Mouse (Mus musculus): ENCODE results near the gene Zbtb46. TPM values are rescaled to one million over a fixed set of nuclear protein-coding genes. Genes with fewer than 3 reads are reported as not detected.

Gene Zbtb46
- 0.84 and 1.0 TPM in 2 replicates for polyA plus RNA-seq (2012; rRNA removed)

GRCm38 (mm10) chr2:181459153-181459672 lies at the start of gene Zbtb46:
Zbtb46 (minus strand) TSS chr2:181459426.

GRCm38 (mm10) chr2:181496831-181497547 lies 37.8 kb upstream of the Zbtb46 start, which contains the start of gene Tpd52l2:
Tpd52l2 (plus strand) TSS chr2:181497142.

GRCm38 (mm10) chr2:181493156-181493927 lies 34.1 kb upstream of the Zbtb46 start, which contains the start of gene Abhd16b:
Abhd16b (plus strand) TSS chr2:181493206.

DNA sequence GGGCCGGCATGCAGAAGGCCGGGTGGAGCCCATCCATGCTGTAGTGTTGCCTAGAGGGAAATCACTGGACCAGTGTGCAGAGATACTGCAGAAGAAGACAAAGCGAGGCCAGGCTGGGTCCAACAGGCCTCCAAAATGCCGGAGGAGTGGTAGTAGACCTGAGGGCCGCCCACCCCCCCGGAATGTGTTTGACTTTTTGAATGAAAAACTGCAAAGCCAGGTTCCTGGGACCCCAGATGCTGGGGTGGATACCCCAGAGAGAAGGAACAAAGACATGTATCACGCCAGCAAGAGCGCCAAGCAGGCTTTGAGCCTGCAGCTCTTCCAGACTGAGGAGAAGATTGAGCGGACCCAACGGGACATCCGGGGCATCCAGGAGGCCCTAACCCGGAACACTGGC lies 79.4 kb downstream of the Zbtb46 start, which contains the start of gene Lime1:
Gene Lime1 (plus strand): TSS at position 301 of the 400 bp plus-strand sequence.

GRCm38 (mm10) chr2:181364860-181365596 lies 94.2 kb downstream of the Zbtb46 start, which contains the start of the genes Zgpat and Arfrp1:
Zgpat (plus strand) TSS chr2:181364928.
Arfrp1 (minus strand) TSS chr2:181365404.

Other genes with a start within 250 kb of the Zbtb46 start
- 1.0 and 1.5 TPM in 2 replicates for gene Srms, start 246.2 kb downstream of the Zbtb46 start, polyA plus RNA-seq (2012; rRNA removed)
- gene Fndc11, start 239.4 kb downstream of the Zbtb46 start, polyA plus RNA-seq (2012; rRNA removed): 0.78 and 0.85 TPM in 2 replicates
- 8.5 and 12.1 TPM in 2 replicates for gene Helz2, start 217.4 kb downstream of the Zbtb46 start, polyA plus RNA-seq (2012; rRNA removed)
- gene Gmeb2, start 171.4 kb downstream of the Zbtb46 start, polyA plus RNA-seq (2012; rRNA removed): 8.8 and 12.7 TPM in 2 replicates
- gene Stmn3, start 144.9 kb downstream of the Zbtb46 start, polyA plus RNA-seq (2012; rRNA removed): 1.5 and 2.0 TPM in 2 replicates
- gene Rtel1, start 139.7 kb downstream of the Zbtb46 start, polyA plus RNA-seq (2012; rRNA removed): 10.1 and 13.0 TPM in 2 replicates
- 8.3 and 8.7 TPM in 2 replicates for gene Zgpat, start 94.5 kb downstream of the Zbtb46 start, polyA plus RNA-seq (2012; rRNA removed)
- gene Arfrp1, start 94.0 kb downstream of the Zbtb46 start, polyA plus RNA-seq (2012; rRNA removed): 8.8 and 9.6 TPM in 2 replicates
- gene Lime1, start 79.3 kb downstream of the Zbtb46 start, polyA plus RNA-seq (2012; rRNA removed): 58.1 and 58.4 TPM in 2 replicates
- gene Abhd16b, start 33.8 kb upstream of the Zbtb46 start, polyA plus RNA-seq (2012; rRNA removed): not detected in 2 replicates
- gene Tpd52l2, start 37.7 kb upstream of the Zbtb46 start, polyA plus RNA-seq (2012; rRNA removed): 9.2 and 9.4 TPM in 2 replicates
- gene Dnajc5, start 61.1 kb upstream of the Zbtb46 start, polyA plus RNA-seq (2012; rRNA removed): 14.2 and 15.9 TPM in 2 replicates
- gene Uckl1, start 125.5 kb upstream of the Zbtb46 start, polyA plus RNA-seq (2012; rRNA removed): 56.7 and 63.7 TPM in 2 replicates
- 2.3 and 2.9 TPM in 2 replicates for gene Prpf6, start 132.4 kb upstream of the Zbtb46 start, polyA plus RNA-seq (2012; rRNA removed)
- 11.0 and 13.7 TPM in 2 replicates for gene Zfp512b, start 133.4 kb upstream of the Zbtb46 start, polyA plus RNA-seq (2012; rRNA removed)
- gene Samd10, start 139.8 kb upstream of the Zbtb46 start, polyA plus RNA-seq (2012; rRNA removed): 19.3 and 23.2 TPM in 2 replicates
- 0.38 TPM in 1 of 2 replicates, not detected in the other for gene Gm29797, start 197.6 kb upstream of the Zbtb46 start, polyA plus RNA-seq (2012; rRNA removed)
- 52.0 and 83.5 TPM in 2 replicates for gene Sox18, start 212.2 kb upstream of the Zbtb46 start, polyA plus RNA-seq (2012; rRNA removed)
- 1.8 and 4.8 TPM in 2 replicates for gene Tcea2, start 220.9 kb upstream of the Zbtb46 start, polyA plus RNA-seq (2012; rRNA removed)
- 16.6 and 21.6 TPM in 2 replicates for gene Rgs19, start 234.6 kb upstream of the Zbtb46 start, polyA plus RNA-seq (2012; rRNA removed)
- gene Lkaaear1, start 239.0 kb upstream of the Zbtb46 start, polyA plus RNA-seq (2012; rRNA removed): not detected in 2 replicates

All from stomach, adult 2 months (tissue).